Mouse (Mus musculus) lung, postnatal 0 days (tissue): Measurements from ENCODE around the gene Rpp30. TPM values are rescaled to one million over a fixed set of nuclear protein-coding genes. Genes with fewer than 3 reads are reported as not detected.

Experiments
- ATAC-seq: fragments of 200-750 bp; cut with Nextera tagmentation; 2 replicates; pipeline ENCODE4 v1.8.0; 2017; ENCODE audit warnings: moderate library complexity
- DNase-seq: peaks from one replicate; pipeline ENCODE4 v3.0.0-alpha.2; 2016; ENCODE audit warnings: low spot score
- H3K27ac ChIP-seq: fragments of 300-500 bp; sonication (generic); 2 replicates; pipeline ENCODE4 v1.5.1; 2014; ENCODE audit warnings: antibody characterized with exemption, mild to moderate bottlenecking, low read length, mixed read lengths
- H3K27me3 ChIP-seq: fragments of 300-500 bp; sonication (generic); replicated peaks from 2 replicates; pipeline ENCODE4 v1.6.1; 2014; ENCODE audit warnings: low read length, mixed read lengths; ENCODE audit not compliant: insufficient read depth
- H3K36me3 ChIP-seq: fragments of 300-500 bp; sonication (generic); 2 replicates; pipeline ENCODE4 v1.6.1; 2014; ENCODE audit warnings: low read length, mixed read lengths; ENCODE audit not compliant: insufficient read depth
- H3K4me1 ChIP-seq: fragments of 300-500 bp; sonication (generic); 2 replicates; pipeline ENCODE4 v1.6.1; 2014; ENCODE audit warnings: antibody characterized with exemption, low read depth, low read length, mixed read lengths; ENCODE audit not compliant: insufficient read depth
- H3K4me2 ChIP-seq: fragments of 300-500 bp; sonication (generic); replicated peaks from 2 replicates; pipeline ENCODE4 v1.6.1; 2014; ENCODE audit warnings: low read depth, mild to moderate bottlenecking, low read length, moderate library complexity, mixed read lengths
- H3K4me3 ChIP-seq: fragments of 300-500 bp; sonication (generic); 2 replicates; pipeline ENCODE4 v1.5.1; 2014; ENCODE audit warnings: low read depth, low read length
- H3K9ac ChIP-seq: fragments of 300-500 bp; sonication (generic); replicated peaks from 2 replicates; pipeline ENCODE4 v1.6.1; 2014; ENCODE audit warnings: low read depth, mild to moderate bottlenecking
- H3K9me3 ChIP-seq: fragments of 300-500 bp; sonication (generic); 2 replicates; pipeline ENCODE4 v1.6.1; 2016; ENCODE audit warnings: low read length, mixed read lengths
- CTCF ChIP-seq: IDR thresholded peaks from 2 replicates; pipeline ENCODE4 v1.5.1; 2016; ENCODE audit warnings: antibody characterized with exemption, mild to moderate bottlenecking
- EP300 ChIP-seq: IDR thresholded peaks from 2 replicates; pipeline ENCODE4 v1.6.1; 2016; ENCODE audit warnings: antibody characterized with exemption, mild to moderate bottlenecking, control low read depth
- WGBS: fragments of 180-500 bp; shearing (Covaris S2); extraction: QIAGEN DNeasy Blood & Tissue Kit; methylation state at CpG from one replicate; pipeline ENCODE4 v1.1.7; 2014; 5-methylcytosine and 5-hydroxymethylcytosine counted together
- polyA plus RNA-seq: library from polyadenylated mRNA; unstranded; fragments of >200 nt; fragmentation: Nextera tagmentation; extraction: Ambion mirVana; gene quantifications from 2 replicates; pipeline ENCODE4 v1.2.1, GENCODE M21; 2015

Rpp30 gene
- polyA plus RNA-seq, 1 experiment from 2014 or later = 36.9 TPM

DNA sequence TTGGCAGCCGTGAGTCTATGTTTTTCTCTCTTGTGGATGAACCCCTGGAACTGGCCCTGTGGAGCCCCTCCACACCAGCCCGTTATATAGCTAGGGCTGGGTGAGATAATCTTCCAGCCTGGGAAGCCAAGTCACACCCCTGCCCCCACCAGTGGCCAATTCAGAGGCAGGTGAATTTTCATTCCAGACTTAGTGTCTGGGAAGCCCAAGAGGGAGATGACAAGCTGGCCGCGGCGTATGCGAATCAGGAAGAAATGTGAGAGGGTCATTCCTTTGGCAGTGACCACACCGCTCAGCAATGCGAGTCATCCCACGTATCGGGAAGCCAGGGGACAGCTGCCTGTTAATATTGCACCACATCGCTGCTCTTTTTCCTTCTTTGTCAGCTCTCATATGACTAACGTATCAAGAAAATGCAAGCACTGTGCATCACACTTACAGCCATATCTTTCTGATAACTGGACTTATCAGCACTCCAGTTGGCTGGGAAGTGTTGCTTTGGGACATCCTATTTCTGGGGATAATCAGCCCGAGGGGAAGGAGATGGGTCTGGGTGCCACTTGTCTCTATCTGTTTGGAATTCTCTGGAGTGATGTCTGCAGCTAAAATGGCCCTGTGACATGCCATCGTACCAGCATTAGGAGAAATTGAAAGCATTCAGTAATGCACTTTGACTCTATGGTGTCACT, 36.4 kb downstream of the Rpp30 start, which contains the start of gene Ankrd1:
Gene Ankrd1, minus strand, starts transcription at position 317 of the 689 bp plus-strand sequence.
- H3K4me1 ChIP-seq = no peaks in the 10 kb centered on the region
- H3K4me2 ChIP-seq = no peak within 1 kb of the TSS
- TF ChIP-seq CTCF (no peak), EP300 (no peak)
- H3K9ac ChIP-seq = no peak within 1 kb of the TSS
- ATAC-seq (peak; percentile 35; the same call in 1 of the 2 replicates), DNase-seq (peak; percentile 24)
- H3K4me3 ChIP-seq = no peak within 1 kb of the TSS
- 37% methylated on average over 14 of the region's 14 CpGs for WGBS
- H3K36me3 ChIP-seq = no peaks in the 10 kb centered on the region
- no peaks in the 10 kb centered on the region for H3K27me3 ChIP-seq
- H3K9me3 ChIP-seq = peaks cover 5% of the 10 kb centered on the region
- no peak within 1 kb of the TSS for H3K27ac ChIP-seq

DNA sequence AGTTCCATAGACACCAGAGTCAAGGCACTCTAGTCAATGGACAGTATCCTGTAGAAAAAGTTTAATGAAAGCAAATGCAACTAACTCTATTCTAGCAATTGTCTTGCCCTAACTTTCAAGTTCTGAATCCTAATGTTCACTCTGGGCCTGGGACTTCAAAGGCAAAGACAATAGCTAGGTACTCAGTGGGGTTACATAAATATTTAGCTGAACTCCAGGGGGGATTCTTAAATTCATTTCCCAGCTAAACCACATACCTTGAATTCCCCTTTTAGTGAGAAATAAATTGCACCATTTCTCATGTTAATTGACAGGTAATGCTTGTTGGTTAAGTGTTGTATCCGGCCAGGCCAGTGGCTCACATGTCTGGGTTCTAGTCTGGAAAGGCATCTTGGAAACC, 40.7 kb downstream of the Rpp30 start:
- Histone ChIP-seq H3K27me3 (no peaks in the 10 kb centered on the region), H3K4me2 (no peak overlapping the region), H3K36me3 (no peaks in the 10 kb centered on the region), H3K9ac (no peak overlapping the region), H3K4me1 (peaks cover 3% of the 10 kb centered on the region; the same call in 1 of the 2 replicates), H3K27ac (no peak overlapping the region), H3K9me3 (peaks cover 5% of the 10 kb centered on the region), H3K4me3 (no peak overlapping the region)
- no peak for ATAC-seq
- DNase-seq = no peak
- WGBS = 67% methylated on average over 1 of the region's 1 CpGs
- TF ChIP-seq EP300 (no peak), CTCF (no peak)

DNA sequence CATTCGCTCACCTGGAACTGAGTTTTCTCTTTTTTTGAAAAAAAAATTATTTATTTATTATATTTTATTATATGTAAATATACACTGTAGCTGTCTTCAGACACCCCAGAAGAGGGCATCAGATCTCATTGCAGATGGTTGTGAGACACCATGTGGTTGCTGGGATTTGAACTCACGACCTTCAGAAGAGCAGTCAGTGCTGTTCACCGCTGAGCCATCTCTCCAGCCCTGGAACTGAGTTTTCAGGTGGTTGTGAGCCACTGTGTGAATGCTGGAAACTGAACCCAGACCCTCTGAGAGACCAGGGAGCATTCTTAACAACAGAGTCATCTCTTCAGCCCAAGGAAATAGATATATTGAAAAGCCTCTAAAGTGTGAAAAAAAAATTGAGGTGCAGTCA, 44.9 kb downstream of the Rpp30 start:
- ATAC-seq (no peak), DNase-seq (no peak)
- TF ChIP-seq EP300 = no peak
- no peak for TF ChIP-seq CTCF
- Histone ChIP-seq H3K36me3 (no peaks in the 10 kb centered on the region), H3K4me2 (no peak overlapping the region), H3K27ac (no peak overlapping the region), H3K9me3 (no peaks in the 10 kb centered on the region), H3K4me1 (peaks cover 3% of the 10 kb centered on the region; the same call in 1 of the 2 replicates), H3K27me3 (no peaks in the 10 kb centered on the region), H3K4me3 (no peak overlapping the region), H3K9ac (no peak overlapping the region)
- WGBS = 91% methylated on average over 3 of the region's 3 CpGs

DNA sequence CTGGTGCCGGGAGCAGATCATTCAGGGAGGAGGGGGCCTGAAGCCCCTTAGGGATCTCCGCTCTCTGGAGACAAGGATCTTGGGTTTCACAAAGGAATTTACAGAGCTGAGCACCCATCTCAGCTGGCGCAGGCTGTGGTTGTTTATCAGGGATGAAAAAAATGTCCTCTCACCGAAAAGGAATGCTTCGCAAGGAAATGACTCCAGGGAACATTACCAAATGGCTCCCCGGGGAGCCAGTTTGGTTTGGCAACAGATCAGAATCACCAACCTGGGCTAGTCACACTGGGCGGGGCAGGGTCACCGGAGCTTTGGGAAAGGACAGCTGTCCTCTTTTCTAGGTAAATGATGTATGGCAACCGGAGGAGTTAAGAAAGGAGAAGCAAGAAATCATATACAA, 45.7 kb downstream of the Rpp30 start:
- ATAC-seq (peak; percentile 56), DNase-seq (peak; percentile 36)
- Histone ChIP-seq H3K4me2 (peak overlapping the region; percentile 42), H3K9ac (no peak overlapping the region), H3K9me3 (no peaks in the 10 kb centered on the region), H3K4me1 (peaks cover 3% of the 10 kb centered on the region; the same call in 1 of the 2 replicates), H3K4me3 (no peak overlapping the region), H3K36me3 (no peaks in the 10 kb centered on the region), H3K27ac (no peak overlapping the region), H3K27me3 (no peaks in the 10 kb centered on the region)
- WGBS = 12% methylated on average over 9 of the region's 9 CpGs
- TF ChIP-seq EP300 = no peak; the same call in 1 of the 2 replicates
- TF ChIP-seq CTCF = no peak

DNA sequence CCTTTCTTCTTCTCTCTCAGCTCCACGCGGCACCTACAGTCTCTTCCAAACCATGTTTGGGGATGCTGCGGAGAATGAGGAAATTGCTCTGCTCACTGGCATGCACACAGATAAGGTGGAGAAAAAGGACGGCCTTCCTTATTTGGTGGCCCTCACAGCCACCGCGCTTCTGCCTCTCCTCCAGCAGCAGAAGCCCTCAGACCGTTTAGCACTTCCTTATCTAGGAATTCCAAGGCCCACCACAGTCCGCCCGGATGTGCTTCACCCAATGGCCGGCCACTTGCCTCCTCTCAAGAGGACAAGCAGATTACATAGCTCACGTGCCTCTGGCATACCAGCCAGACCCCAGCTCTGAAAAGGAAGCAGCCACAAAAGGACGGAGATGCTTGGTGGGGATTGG, 46.1 kb downstream of the Rpp30 start:
- Histone ChIP-seq H3K27ac (no peak overlapping the region), H3K4me2 (peak overlapping the region; percentile 42), H3K9me3 (no peaks in the 10 kb centered on the region), H3K27me3 (no peaks in the 10 kb centered on the region), H3K4me1 (peaks cover 3% of the 10 kb centered on the region; the same call in 1 of the 2 replicates), H3K36me3 (no peaks in the 10 kb centered on the region), H3K9ac (no peak overlapping the region), H3K4me3 (no peak overlapping the region)
- WGBS = 2% methylated on average over 12 of the region's 12 CpGs
- DNase-seq = peak; percentile 11
- no peak for TF ChIP-seq EP300
- no peak for TF ChIP-seq CTCF
- peak; percentile 71 for ATAC-seq

DNA sequence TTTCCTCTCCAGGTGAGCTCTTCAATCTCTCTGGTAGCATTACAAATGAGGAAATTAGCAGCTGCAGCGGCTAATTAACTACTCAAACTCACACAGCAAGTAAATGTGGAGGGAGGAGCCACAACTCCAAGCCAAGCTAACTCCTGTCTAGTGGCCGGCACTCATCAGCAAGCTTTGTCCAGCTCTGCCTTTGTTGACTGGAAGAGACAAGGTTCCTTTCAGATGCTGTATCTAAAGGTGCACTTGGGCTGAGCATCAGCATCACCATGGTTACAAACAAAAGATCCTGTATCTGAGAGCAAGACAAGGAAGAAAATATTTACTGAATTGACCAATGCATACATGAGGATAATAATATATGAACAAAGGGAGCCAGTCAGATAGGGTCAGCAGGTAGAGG, 46.7 kb downstream of the Rpp30 start:
- H3K9ac ChIP-seq = no peak overlapping the region

More for the DNA sequence above, 46.7 kb downstream of the Rpp30 start:
- Histone ChIP-seq H3K27me3 (no peaks in the 10 kb centered on the region), H3K4me1 (peaks cover 3% of the 10 kb centered on the region; the same call in 1 of the 2 replicates), H3K36me3 (no peaks in the 10 kb centered on the region), H3K9me3 (no peaks in the 10 kb centered on the region), H3K4me2 (no peak overlapping the region), H3K27ac (no peak overlapping the region), H3K4me3 (no peak overlapping the region)
- DNase-seq (no peak), ATAC-seq (no peak)
- WGBS = 53% methylated on average over 2 of the region's 2 CpGs
- TF ChIP-seq CTCF (no peak), EP300 (no peak)
